In genomic region chr3:141831135-141831534, GRCm38 (mm10) we compare ENCODE assay signal across 8 mouse cellular contexts.
DNase-seq lines count a peak whose midpoint lies in the region; TF ChIP-seq lines count a peak whose summit lies in the region.
"Had no signal": no experiment of that assay in that cellular context is flagged by ENCODE, and none has a peak within 500 bp of the region (broad histone marks: within the 10 kb centered on the region; RNA-seq: fewer than 3 reads in every experiment).

No protein-coding gene starts in this region.

- no peak overlapping the region; the same call in 1 of the 2 replicates for H3K27ac ChIP-seq in layer of hippocampus, adult 2 months
- H3K27ac ChIP-seq: heart, embryonic 13.5 days had no signal

- no peak overlapping the region for H3K4me3 ChIP-seq in layer of hippocampus, adult 2 months
- H3K4me3 ChIP-seq: heart, embryonic 13.5 days had no signal

- peak; percentile 89 for TF ChIP-seq CTCF in layer of hippocampus, adult 2 months (conservative IDR thresholded peaks at IDR 0.05)

- DNase-seq in A20 (ENCODE audit: low read depth, low spot score) (peak; percentile 55), ES-CJ7 (ENCODE audit: low read depth, low spot score) (peak; percentile 53)
- peak; percentile 84 to 85 for DNase-seq in cerebellum, postnatal 10 days
- DNase-seq in frontal cortex, postnatal 36 days (ENCODE audit: low spot score in 2 of 2), result peak; percentile 69 to 83
- peak; percentile 75 to 78 for DNase-seq in layer of hippocampus, adult 2 months (ENCODE audit: low spot score in 2 of 2)
- peak; percentile 38 for DNase-seq in lung, postnatal 36 days
- DNase-seq in right cerebral cortex, postnatal 36 days (ENCODE audit: low spot score in 2 of 2), result peak; percentile 49 to 56
